Mouse (Mus musculus): ENCODE data around the gene Carmil1.

Carmil1 gene

GRCm38 (mm10) chr13:24199861-24200543 lies 80.6 kb downstream of the Carmil1 start:
- DNase-seq = no peak

GRCm38 (mm10) chr13:24198396-24198924 lies 82.1 kb downstream of the Carmil1 start:
- no peak for DNase-seq

- no peak for DNase-seq
Measured at GRCm38 (mm10) chr13:24195371-24195770, 85.2 kb downstream of the Carmil1 start.

- DNase-seq = no peak
Measured at GRCm38 (mm10) chr13:24194018-24194417, 86.6 kb downstream of the Carmil1 start.

GRCm38 (mm10) chr13:24190875-24191663 lies 89.5 kb downstream of the Carmil1 start:
- no peak for DNase-seq

GRCm38 (mm10) chr13:24187026-24187425 lies 93.6 kb downstream of the Carmil1 start:
- DNase-seq = no peak

GRCm38 (mm10) chr13:24185641-24186040 lies 95.0 kb downstream of the Carmil1 start:
- DNase-seq = no peak

GRCm38 (mm10) chr13:24182878-24183277 lies 97.7 kb downstream of the Carmil1 start:
- DNase-seq = no peak

GRCm38 (mm10) chr13:24179538-24179937 lies 101.1 kb downstream of the Carmil1 start:
- DNase-seq = no peak

- DNase-seq = no peak
Measured at GRCm38 (mm10) chr13:24177600-24177999, 103.0 kb downstream of the Carmil1 start.

GRCm38 (mm10) chr13:24176835-24177234 lies 103.8 kb downstream of the Carmil1 start:
- no peak for DNase-seq

GRCm38 (mm10) chr13:24169658-24170057 lies 110.9 kb downstream of the Carmil1 start:
- peak; percentile 27 for DNase-seq

GRCm38 (mm10) chr13:24163368-24163767 lies 117.2 kb downstream of the Carmil1 start:
- DNase-seq = no peak

- DNase-seq = no peak
Measured at GRCm38 (mm10) chr13:24161105-24161504, 119.5 kb downstream of the Carmil1 start.

- DNase-seq = no peak
Measured at GRCm38 (mm10) chr13:24159972-24160371, 120.6 kb downstream of the Carmil1 start.

GRCm38 (mm10) chr13:24159190-24159965 lies 121.2 kb downstream of the Carmil1 start:
- no peak for DNase-seq

- DNase-seq = peak; percentile 32
Measured at GRCm38 (mm10) chr13:24157560-24158011, 123.0 kb downstream of the Carmil1 start.

GRCm38 (mm10) chr13:24155190-24155589 lies 125.4 kb downstream of the Carmil1 start:
- no peak for DNase-seq

- no peak for DNase-seq
Measured at GRCm38 (mm10) chr13:24154281-24155061, 126.1 kb downstream of the Carmil1 start.

GRCm38 (mm10) chr13:24152610-24153009 lies 128.0 kb downstream of the Carmil1 start:
- no peak for DNase-seq

GRCm38 (mm10) chr13:24151335-24151734 lies 129.3 kb downstream of the Carmil1 start:
- DNase-seq = no peak

GRCm38 (mm10) chr13:24148549-24148948 lies 132.0 kb downstream of the Carmil1 start:
- DNase-seq = no peak

Data from layer of hippocampus, adult 9-11 months (tissue).